Mouse (Mus musculus) heart, adult 2 months (tissue): Measurements from ENCODE around the gene Unc13a.

ENCODE experiments used
- CTCF ChIP-seq: fragments of 200-600 bp; IDR thresholded peaks from 2 replicates; pipeline ENCODE4 v1.8.1; 2022; ENCODE audit warnings: antibody characterized with exemption, mild to moderate bottlenecking, moderate library complexity
- EP300 ChIP-seq: fragments of 200-500 bp; IDR thresholded peaks from 2 replicates; pipeline ENCODE4 v1.6.1; 2011; ENCODE audit warnings: low read depth, low read length, control low read depth; ENCODE audit not compliant: insufficient read depth
- POLR2A ChIP-seq: fragments of 200-500 bp; IDR thresholded peaks from 2 replicates; pipeline ENCODE4 v1.6.1; 2011; ENCODE audit warnings: mild to moderate bottlenecking, low read depth, low read length, control low read depth; ENCODE audit not compliant: insufficient read depth

DNA sequence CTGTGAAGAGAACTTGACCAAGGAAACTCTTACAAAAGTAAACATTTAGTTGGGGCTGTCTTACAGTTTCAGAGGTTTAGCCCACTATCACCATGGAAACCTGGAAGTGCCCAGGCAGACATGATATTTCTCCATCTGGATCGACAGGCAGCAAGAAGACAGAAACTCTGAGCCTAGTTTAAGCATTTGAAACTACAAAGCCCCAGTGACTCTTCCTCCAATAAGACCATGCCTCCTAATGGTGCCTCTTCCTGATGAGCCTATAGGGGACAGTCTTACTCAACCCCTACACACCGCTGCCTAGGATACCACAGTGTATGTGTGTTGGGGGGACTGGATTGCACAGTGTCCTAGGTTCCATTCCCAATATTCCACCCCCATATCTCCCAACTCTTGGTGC lies 2.5 kb upstream of the Unc13a start:
- TF ChIP-seq POLR2A (no peak), CTCF (no peak), EP300 (no peak)
